Mouse (Mus musculus): ENCODE measurements around the gene Filip1.

The Filip1 gene

DNA sequence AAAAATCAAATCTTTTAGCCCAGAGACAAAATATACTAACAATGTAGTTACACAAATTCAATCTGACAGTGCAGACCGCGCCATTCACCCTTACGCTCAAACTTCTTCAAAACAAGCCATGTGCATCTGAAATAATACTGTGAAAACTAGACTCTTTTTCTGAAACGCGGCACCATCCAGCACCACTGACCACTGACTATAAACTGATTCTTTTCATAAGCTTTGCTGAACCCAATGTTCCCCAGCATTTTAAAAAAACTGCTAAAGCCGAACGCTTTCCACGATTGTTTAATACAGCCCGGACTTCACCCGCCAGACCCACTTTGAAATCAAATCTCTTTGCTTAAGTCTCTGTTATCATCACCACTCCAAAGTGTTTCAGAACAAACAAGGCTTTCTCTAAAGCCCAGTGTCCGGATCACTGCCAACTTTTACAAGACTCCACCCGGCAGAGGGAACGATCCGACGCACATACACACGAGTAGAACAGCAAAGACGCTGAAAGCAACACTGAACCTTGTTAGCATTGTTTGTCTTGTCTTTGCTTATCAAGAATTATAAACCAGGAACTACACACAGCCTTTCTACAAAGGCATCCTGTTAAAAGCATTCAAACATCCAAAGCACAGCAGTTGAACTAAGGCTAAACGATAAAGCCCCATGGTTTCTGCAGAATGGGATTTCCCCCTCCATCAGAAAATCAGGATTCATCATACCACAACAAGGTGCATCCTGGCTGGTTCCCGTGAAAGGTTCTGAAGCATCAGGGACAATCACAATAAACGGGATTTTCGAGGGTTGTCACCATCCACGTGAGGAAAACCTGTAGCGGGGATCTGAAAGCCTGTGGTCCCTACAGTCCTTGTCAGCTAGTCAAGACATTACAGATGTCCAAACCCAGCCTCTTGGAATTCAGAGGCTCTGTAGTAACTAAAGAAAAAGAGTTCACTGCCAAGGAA is 182.5 kb downstream of the Filip1 start:
- no peak for DNase-seq (ENCODE audit: low read depth, low spot score)

DNA sequence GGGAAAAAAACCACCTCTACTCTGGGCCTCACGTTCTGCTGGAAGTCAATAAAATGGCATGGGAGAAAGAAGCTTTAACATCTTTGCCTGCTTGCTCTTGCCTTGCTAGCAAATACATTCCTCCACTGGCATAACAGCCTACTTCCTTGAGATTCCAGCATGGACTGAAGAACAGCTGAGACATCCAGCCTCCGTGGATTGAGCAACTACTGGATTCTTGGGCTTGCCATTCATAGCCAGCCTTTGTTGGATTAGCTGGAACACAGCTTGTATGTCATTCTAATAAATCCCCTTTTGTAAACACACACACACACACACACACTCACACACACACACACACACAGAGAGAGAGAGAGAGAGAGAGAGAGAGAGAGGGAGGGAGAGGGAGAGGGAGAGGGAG is 185.6 kb downstream of the Filip1 start:
- DNase-seq (ENCODE audit: low read depth, low spot score), result no peak

DNA sequence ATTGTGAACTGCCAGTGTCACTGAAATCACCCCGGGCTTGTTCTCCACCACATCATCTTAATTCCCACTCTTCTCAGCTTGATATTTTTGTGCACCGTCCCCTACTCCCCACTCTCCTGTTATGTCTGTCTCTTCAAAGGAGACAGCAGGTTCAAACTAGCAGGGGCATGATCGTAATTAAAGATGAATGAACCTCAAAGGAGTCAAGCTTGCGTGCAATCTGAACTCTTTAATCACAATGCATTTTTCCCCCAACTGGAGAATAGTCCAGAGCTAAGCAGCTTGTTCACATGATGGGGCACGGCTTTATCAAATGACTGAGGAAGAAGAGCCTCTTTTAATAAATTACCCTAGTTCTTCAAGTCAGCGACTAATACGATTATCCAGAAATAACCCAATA is 187.1 kb downstream of the Filip1 start:
- no peak for DNase-seq (ENCODE audit: low read depth, low spot score)

DNA sequence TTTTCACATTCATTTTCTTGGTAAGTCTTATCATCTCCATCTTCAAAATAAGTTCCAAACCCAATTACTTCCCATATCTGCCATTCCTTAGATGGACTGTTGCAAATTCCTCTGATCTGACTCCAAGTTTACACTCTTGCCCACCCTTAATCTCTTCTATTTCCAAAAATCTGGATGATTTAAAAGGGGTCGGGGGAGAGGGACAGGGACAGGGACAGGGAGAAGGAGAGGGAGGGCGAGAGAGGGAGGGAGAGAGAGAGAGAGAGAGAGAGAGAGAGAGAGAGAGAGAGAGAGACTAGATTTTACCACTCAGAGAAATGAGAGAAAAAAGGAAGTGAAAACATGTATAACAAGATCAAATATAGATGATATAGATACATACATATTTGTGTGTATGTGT is 188.8 kb downstream of the Filip1 start:
- DNase-seq (ENCODE audit: low read depth, low spot score), result no peak

DNA sequence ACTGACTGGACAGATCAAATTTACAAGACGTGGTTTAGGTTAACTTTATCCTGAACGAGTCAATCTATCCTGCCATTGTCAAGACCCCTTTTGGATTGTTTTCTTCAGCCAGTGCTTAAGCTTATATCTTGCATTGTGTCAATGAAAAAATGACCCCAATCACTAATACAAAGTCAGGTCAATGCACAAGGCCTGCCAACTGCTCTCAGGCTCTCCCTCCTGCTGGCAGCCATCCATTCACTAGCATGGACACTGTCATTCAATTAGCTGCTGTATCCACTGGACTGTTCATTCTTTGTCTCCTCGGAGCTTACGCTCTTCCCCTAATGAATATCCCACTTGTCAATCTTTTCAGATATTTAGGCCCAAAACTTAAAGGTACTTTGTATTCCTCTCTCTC is 189.2 kb downstream of the Filip1 start:
- DNase-seq (ENCODE audit: low read depth, low spot score), result no peak

DNA sequence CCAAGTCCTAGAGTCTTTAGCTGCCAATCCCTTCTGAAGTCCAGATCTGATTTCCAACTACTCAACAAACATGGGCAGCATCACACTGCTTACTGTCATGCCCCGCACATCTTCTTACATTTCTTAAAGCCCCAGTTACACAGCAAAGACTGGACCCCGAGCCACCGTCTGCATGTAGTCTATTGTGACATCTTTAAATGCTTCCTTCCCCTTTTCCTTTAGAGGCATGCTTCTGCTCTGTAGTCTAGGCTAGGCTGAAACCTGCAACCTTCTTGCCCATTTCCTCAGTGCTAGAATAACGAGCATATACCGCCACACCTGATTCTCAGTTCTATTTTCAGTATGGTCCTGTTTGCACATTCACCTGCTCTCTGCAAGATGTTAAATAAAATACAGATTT is 196.2 kb downstream of the Filip1 start:
- DNase-seq (ENCODE audit: low read depth, low spot score), result no peak

DNA sequence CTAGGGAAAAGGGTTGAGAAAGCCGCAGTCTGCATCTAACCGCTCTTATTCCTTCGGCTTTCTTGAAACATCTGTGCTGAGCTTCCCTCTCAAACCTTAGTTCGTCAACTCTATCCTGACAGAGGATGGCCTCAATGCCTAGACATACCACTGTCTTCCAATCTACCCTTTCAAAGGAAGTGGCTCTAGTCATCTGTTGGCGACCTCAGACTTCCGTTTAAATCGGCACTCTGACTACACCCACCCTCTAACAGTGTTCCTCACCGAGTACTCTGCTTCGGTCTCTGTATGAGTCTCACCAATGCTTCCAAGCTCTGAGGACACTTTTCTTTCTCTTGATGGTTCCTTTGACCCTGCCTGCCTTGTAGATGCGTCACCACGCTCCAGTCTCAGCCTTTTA is 196.6 kb downstream of the Filip1 start:
- no peak for DNase-seq (ENCODE audit: low read depth, low spot score)

DNA sequence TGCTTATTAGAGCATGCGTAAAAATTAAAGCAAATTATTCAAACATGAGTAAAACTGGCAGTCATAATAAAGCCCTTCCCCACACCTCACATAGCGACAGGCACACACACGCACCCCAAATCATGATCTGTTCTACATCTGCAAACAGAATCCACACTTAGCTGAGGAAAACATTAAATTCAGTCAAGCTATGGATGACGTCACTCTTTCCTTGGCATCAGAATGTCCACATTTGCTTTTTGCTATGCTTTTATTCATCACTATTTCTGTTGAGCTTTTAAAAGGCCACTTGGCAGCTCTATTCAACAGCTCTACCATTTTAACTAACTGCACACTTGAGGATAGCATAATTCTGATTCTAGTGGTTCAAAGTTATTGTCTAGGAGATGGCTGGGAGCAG is 198.1 kb downstream of the Filip1 start:
- no peak for DNase-seq (ENCODE audit: low read depth, low spot score)

DNA sequence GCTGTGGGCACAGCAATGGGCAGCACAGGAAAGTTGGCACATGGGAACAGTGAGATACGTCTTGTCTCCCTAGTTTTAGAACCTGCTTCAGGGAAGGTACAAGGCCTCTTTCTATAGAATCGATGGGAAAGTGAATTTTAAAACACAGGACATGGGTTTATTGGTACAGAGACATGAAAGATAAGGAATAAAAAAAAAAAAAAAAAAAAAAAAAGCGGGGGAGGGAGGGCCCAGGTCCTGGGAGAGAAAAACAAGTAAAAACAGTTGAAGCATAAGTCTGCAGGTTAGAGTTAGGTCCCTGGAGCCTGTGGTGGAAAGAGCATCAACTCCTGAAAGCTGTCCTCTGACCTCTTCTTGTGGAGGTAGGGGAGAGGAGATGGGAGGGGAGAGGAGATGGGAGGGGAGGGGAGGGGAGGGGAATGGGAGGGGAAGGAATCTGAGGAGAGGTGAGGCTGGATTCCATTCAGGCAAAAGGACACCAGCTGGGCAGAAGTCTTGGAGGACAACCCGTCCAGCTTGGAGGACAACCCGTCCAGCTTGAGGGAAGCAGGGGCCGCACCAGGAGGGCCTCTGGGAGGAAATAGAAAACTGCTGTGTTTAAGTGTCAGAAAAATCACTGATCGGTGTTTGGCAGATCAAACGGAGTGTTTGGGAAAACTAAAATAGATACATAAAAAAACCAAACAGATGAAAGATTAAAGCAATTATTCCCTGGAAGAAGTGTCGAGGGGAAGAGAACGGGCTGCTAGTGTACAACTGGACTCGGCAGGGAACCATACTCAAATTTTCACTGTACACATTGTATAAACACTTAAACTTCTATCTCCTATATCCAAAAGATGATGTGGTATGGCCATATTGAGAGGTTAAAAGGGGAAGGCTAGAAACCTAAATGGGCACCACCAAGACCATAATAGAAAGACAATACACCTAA is 201.4 kb downstream of the Filip1 start:
- DNase-seq (ENCODE audit: low read depth, low spot score), result no peak

DNA sequence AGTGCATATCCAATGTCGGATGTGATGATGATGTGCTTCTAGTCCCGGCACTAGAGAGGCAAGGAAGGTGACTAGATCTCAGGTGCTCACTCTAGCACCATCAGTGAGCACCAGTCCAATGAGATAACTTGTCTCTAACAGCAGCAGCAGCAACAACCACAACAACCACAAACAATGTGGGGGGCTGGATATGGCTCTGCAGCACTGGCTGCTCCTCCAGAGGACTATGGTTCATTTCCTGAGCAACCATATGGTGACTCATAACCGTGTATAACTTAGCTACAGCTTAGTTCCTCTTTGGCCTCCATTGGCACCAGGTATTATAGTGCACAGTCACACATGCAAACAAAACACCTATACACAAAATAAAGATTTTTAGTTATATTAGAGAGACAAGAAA is 202.1 kb downstream of the Filip1 start:
- no peak for DNase-seq (ENCODE audit: low read depth, low spot score)

DNA sequence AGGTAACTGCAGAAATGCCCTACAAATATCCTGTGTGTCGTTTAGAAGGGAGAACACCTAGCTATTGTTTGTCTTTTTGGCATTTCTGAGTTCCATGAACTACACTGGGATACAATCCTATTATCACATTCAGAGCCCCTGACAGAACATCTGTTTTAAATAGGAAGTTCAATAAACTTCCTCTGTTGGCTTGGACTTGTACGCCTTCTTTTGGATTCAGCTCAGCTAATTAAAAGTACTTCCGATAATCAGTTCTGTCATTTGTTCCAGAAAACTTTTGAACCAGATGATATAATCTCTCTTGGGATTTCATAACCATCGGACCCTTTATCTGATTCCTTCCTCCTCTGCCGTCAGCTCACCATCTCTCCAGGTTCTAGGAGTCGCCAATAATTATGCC is 203.2 kb downstream of the Filip1 start:
- no peak for DNase-seq (ENCODE audit: low read depth, low spot score)

DNA sequence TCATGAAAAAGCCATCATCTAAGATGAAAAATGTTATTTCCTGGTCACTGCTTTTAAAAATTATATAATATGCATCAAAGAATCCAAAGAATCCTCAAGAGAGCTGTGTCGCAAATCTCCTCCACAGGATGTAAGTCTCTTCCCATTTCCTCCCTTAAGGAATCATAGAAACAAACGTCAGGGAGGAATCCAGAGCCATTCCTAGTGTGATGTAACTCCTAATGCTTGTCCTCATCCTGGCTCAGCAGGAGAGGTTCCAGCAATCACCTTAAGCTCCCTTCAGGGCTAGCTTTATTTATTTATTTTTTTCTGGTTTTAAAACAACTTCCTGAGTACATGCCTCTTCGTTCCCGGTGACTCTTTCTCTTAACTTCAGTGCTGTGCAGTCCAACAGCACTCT is 205.5 kb downstream of the Filip1 start:
- no peak for DNase-seq (ENCODE audit: low read depth, low spot score)

DNA sequence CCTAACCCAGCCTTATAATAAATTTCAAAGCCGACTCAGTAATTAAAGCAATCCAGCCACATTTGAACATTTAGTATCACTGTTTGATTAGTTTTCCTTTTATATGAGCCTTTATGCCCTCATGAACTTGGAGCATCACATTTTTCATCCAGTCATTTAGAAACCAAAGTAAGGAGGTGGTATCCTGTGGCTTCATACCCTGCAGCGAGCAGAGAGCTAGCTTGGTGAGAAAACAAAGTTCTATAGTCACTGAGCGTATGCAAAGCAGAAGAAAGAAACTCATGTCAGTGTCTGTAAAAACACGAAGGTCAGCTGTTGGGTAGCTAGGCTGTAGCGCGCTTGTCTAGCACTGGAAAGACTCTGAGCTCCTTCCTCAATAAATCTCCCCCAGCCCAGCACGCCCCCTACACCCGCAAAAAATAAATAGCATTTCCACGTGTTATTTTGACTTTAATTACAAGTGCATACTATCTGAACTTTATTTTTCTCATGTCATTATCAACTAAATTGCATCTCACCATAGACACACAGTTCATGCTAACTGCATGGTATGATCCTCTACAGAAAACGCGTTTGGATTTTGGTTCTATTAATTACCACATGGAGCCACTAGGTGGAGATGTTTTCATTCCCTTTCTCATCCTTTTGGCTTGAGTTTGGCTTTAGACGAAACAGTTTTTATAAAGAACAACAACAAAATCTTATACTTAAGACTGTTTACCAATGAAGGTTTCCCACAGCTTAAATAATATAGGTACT is 206.2 kb downstream of the Filip1 start:
- DNase-seq (ENCODE audit: low read depth, low spot score), result peak; percentile 39

DNA sequence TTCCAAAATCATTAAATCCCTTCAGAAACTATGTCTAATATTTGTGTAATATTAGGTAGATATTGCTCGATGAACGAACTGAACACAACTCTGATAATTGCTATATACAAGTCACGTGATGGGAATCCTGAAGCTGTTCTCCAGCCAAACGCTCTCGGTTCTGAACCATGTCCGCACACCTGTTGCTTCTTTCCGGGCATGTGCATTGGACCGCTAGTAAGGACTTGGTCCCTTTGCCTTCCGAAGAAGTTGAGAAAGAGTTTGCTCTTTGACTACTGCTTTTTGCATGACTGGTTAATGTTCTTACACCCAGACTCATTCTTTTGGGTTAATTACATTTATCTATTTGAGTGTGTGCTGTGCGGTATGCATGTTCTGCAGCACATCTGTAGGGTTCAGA is 207.2 kb downstream of the Filip1 start:
- no peak for DNase-seq (ENCODE audit: low read depth, low spot score)

DNA sequence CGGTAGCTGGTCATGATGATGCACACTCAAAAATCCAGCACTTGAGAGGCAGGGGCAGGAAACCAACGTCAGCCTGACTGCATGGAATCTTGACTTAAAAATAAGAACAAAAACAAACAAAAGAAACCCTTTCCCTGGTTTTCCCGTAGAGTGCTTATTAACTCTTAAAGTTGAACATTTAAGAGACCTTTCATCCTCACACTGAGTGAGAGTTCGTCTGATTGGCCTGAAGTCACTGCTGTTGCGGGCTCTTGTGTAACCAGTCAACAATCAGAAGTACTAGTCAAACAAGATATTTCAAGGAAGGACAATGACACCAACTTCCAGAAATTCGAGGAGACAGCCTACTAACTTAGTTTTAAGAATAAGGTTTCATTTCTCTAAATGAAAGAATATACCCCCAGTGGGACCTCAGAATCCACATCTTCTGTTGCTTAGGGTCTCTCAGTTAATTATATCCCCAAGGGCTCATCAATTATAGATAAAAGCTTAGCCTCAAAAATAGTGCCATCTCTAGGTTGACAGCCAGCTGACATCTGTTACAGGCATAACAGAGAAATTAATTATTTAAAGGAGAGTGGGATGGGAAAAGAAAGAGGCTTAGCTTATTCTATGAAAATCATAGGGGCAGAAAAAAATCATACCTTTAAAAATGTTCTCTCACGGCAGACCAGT is 216.1 kb downstream of the Filip1 start:
- DNase-seq (ENCODE audit: low read depth, low spot score), result no peak

DNA sequence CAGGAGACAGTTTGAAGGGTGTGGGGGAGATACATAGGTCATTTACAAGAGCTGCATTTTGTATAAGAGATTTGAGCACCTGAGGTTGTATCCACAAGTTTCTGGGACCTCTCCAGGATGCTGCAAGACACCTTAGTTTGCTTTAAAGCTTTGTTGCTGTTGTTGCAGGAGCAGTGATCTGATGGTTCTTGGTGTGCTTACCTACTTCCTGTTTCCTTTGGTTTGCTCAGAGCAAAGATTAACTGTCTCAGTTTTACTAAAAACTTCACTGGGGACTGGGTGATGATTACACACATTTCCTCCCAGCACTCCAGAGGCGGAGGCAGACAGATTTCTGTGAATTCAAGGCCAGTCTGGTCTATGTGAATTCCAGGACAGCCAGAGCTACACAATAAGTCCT is 217.6 kb downstream of the Filip1 start:
- no peak for DNase-seq (ENCODE audit: low read depth, low spot score)

DNA sequence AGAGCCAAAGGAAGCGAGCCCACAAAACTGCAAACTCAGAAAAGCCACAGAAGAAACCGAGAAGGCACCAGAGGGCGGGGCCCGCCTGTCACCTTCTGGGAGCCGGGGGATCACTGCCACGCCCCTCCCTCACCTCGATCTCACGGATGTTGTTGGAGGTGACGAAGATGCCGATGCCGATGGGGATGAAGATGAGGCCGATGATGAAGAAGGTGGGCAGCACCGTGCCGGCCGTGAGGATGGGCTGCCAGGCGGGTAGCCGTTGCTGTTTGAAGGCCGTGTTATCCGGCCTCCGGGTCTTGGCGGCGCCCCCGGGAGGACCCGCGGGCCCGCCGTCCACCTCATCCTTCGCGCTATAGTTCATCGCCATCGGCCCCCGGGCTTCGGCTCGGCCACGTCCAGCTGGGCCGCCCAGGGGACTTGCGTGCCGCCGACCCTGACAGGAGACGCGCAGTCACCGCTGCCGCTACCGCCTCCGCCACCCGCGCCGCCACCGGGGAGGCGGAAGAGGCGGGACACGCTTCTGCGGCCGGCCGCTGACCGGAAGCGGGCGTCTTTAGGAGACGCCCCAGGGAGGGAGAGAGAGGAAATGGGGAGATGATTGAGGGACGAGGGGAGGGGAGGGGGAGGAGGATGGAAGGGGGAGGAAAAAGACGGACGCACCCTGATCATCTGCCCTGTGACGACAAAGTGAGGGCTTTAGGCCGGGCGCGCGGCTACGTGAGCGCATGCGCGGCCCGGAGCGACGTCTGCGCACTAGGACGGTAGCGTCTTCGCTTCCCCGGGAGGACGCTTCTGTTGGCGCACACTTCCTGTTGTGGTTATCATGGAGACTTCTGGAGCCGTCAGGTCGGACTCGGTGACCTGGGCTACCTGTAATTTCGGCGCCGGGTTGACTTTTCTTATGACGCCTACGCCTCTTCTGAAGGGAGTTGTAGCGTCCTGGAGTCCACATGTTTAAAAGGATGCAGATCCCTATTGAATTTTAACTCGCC is 219.5 kb downstream of the Filip1 start, which contains the start of gene Tmem30a:
Tmem30a (minus strand) TSS at position 667 of the 995 bp plus-strand sequence.
- peak; percentile 92 for DNase-seq (ENCODE audit: low read depth, low spot score)

DNA sequence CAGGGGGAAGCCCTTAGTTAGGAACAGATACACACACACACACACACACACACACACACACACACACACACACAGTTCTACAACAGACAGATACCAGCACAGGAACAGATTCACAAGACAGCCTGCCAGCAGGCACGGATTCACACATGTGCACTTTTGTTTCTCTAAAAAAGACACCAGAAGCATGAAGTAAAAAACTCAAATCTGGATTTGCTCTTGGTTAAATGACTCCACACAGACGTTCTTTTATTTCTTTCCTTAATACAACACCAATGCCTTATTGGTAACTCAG is 226.9 kb downstream of the Filip1 start:
- DNase-seq (ENCODE audit: low read depth, low spot score), result no peak

DNA sequence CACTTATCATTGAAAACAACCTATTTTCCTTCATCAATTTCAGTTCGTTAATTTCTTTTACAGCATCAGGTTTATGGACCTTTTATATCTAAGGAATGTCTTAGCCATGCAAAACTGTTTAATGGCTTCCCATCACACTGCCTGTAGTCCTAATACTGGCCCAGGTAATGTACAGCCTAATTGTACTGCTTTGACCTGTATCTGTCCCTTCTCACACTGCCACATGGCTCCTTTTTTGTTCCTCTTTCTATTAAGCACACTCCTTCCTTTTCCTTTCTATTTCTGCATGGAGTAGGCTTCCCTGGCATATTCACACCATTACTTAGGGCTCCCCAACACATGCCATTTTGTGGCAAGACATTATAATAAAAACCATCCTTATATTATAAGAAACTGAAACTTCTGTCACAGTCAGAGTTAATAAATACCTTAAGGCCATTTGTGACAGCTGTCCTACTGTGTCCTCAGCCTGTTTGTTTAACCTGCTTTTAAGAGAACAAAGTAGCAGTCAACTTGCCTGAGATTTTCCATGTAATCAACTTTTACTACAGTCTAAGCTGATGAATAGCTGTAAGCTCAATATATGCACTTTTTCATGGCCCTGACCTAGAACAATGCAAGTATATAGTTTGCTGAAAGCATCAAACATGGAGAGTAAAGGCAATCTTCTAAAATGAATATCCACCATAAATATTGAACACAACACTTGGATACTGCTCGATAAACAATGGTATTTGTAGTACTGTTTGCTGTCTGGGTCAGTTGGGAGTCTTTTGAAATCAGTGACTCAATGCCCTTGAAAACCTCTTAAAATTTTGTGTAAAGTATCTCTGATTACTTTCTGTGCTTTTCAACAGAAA is 227.5 kb downstream of the Filip1 start:
- DNase-seq (ENCODE audit: low read depth, low spot score), result no peak

All from embryo, embryonic 11.5 days (tissue).